In genomic region chrX:75046921-75047635, GRCm38 (mm10) we compare ENCODE assay signal across 8 mouse cellular contexts. TPM values are rescaled to one million over a fixed set of nuclear protein-coding genes. Genes with fewer than 3 reads are reported as not detected.
DNase-seq lines count a peak whose midpoint lies in the region.

No protein-coding gene starts in this region.

- DNase-seq in gastrocnemius, adult 18-20 months (ENCODE audit: low spot score) = peak; percentile 30
- DNase-seq in gastrocnemius, adult 8-10 months (ENCODE audit: low spot score in 2 of 2) = no peak
- DNase-seq in MN1 (ENCODE audit: low spot score) = peak; percentile 10
- peak; percentile 9 for DNase-seq in gastrocnemius, postnatal 25 days
- DNase-seq in kidney, postnatal 10 days = peak; percentile 47
- no peak for DNase-seq in spleen, postnatal 14 days (ENCODE audit: low spot score in 2 of 2)
- no peak for DNase-seq in embryo, embryonic 9.5 days (ENCODE audit: extremely low spot score)
- no peak for DNase-seq in cerebellum, adult 18-20 months

RNA-seq across cellular contexts. Expression of gene Gab3, which starts 38.2 kb away (rescaled TPM):
- total RNA-seq in gastrocnemius, adult 18-20 months (2021) = under 1 TPM; 0.30 to 0.50 TPM
- under 1 TPM; 0.34 to 0.94 (median 0.58) TPM for total RNA-seq in gastrocnemius, adult 8-10 months (2022)
- 1 to 10 TPM in 1 of 2 experiments, under 1 TPM in 1; 0.84 to 1.1 TPM for total RNA-seq in gastrocnemius, postnatal 25 days (2021)

RNA-seq across cellular contexts. Expression of gene Dkc1, which starts 48.6 kb away (rescaled TPM):
- total RNA-seq in gastrocnemius, adult 18-20 months (2021) = 10 to 100 TPM; 27.4 to 33.9 TPM
- total RNA-seq in gastrocnemius, adult 8-10 months (2022) = 10 to 100 TPM; 21.7 to 39.8 (median 26.1) TPM
- 10 to 100 TPM; 24.4 to 26.2 TPM for total RNA-seq in gastrocnemius, postnatal 25 days (2021)

Comparison
In these comparisons a context has a peak if more than half of its experiments do, and no peak if none do; other contexts are left out.
1. DNase-seq: peak in gastrocnemius, adult 18-20 months (single experiment), MN1 (single experiment), gastrocnemius, postnatal 25 days (single experiment) and kidney, postnatal 10 days (single experiment); none in gastrocnemius, adult 8-10 months (0 of 2), spleen, postnatal 14 days (0 of 2), embryo, embryonic 9.5 days (single experiment) and cerebellum, adult 18-20 months (0 of 2).